Mouse (Mus musculus) Muller cell, postnatal 12 days (primary cell): ENCODE measurements at regions not wholly inside any gene's neighbourhood (a gene's known extent, or its start where the extent isn't known, plus 50 kb on each side); places are given as distances from the start of the nearest gene placed in this dataset.

Experiments
- DNase-seq: peaks from one replicate; pipeline ENCODE4 v3.0.0-alpha.2; 2015; ENCODE audit errors: inconsistent ontology term

DNA sequence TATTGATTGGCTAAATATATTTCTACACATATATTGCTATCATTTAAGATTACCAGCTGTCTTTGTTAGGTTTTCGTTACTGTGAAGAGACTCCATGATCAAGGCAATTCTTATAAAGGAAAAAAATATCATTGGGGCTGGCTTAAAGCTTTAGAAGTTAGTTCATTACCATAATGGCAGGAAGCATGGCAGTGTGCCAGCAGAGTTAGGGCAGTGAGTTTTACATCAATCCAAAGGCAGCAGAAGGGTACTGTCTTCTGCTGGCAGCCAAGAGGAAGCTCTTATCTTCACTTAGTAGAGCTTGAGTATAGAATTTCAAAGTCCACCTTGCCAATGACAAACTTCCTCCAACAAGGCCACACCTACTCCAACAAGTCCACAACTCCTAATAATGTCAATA lies 1744.6 kb upstream of the Adgrl3 start:
- DNase-seq = no peak

DNA sequence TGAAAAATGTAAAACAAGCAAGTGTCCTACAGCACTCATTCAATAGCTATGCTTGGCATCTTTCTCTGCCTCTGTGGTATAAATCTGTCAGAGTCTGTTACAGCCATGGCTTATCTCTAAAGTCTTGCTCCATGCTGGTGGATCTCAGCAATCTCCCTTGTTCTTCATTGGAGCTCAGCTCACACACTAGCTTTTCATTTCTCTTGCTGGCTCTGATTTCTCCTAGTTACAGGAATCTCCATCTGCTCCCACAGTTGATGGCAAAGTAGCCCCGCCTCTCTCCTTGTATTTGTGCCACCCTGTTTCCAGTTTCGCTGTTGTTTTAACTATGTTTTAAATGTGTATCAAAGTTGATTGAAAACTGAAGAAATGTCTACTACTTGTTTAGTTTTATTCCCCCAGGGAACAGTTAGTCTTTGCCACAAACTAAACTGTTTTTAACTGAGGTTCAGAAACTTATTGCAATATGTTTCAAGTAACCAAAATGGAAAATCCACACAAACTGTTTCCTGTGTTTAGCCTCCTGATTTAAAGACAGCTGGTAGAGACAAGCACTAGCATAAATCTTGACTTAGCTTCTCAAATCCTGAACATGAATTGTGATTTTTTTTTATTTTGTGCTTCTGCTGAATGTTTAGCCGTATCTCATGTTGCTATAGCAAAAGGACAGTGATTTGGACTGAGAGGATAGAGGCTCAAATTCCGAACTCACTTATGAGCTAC lies 1719.8 kb upstream of the Adgrl3 start:
- peak; percentile 10 for DNase-seq

GRCm38 (mm10) chr5:79306181-79306580 lies 1713.8 kb upstream of the Adgrl3 start:
- DNase-seq = no peak
